Mouse (Mus musculus) testis, adult 2 months (tissue): Measurements from ENCODE around the gene Clec14a.

Experiments
- CTCF ChIP-seq: fragments of 200-500 bp; IDR thresholded peaks from 2 replicates; pipeline ENCODE4 v1.5.1; 2012; ENCODE audit warnings: low read depth, mild to moderate bottlenecking, inconsistent platforms, low read length, moderate library complexity; ENCODE audit not compliant: control insufficient read depth, insufficient read depth, insufficient replicate concordance
- POLR2A ChIP-seq: fragments of 200-500 bp; IDR thresholded peaks from 2 replicates; pipeline ENCODE4 v1.6.1; 2012; ENCODE audit warnings: low read depth, mild to moderate bottlenecking, inconsistent platforms, low read length, moderate library complexity; ENCODE audit not compliant: control insufficient read depth

- TF ChIP-seq CTCF = no peak
- no peak for TF ChIP-seq POLR2A
These were observed 27.9 kb upstream of the Clec14a start for GRCm38 (mm10) chr12:58296980-58297379.
